Mouse (Mus musculus) liver, postnatal 0 days (tissue): ENCODE measurements around the gene Srsf5. TPM values are rescaled to one million over a fixed set of nuclear protein-coding genes. Genes with fewer than 3 reads are reported as not detected.

Experiments
- ATAC-seq: fragments of 200-750 bp; cut with Nextera tagmentation; 2 replicates; pipeline ENCODE4 v1.8.0; 2017; ENCODE audit warnings: mild to moderate bottlenecking, moderate library complexity
- DNase-seq: peaks from one replicate; pipeline ENCODE4 v3.0.0-alpha.2; 2016
- H3K27ac ChIP-seq: fragments of 300-500 bp; sonication (generic); 2 replicates; pipeline ENCODE4 v1.5.1; 2014; ENCODE audit warnings: antibody characterized with exemption, moderate library complexity, mild to moderate bottlenecking, low read depth
- H3K27me3 ChIP-seq: fragments of 300-500 bp; sonication (generic); 2 replicates; pipeline ENCODE4 v1.6.1; 2014; ENCODE audit warnings: low read length, control low read depth, mixed read lengths; ENCODE audit not compliant: insufficient read depth
- H3K36me3 ChIP-seq: fragments of 300-500 bp; sonication (generic); replicated peaks from 2 replicates; pipeline ENCODE4 v1.6.1; 2014; ENCODE audit warnings: mild to moderate bottlenecking, control low read depth, low read length, moderate library complexity, mixed read lengths; ENCODE audit not compliant: insufficient read depth
- H3K4me1 ChIP-seq: fragments of 300-500 bp; sonication (generic); 2 replicates; pipeline ENCODE4 v1.6.1; 2014; ENCODE audit warnings: antibody characterized with exemption, mild to moderate bottlenecking, control low read depth; ENCODE audit not compliant: insufficient read depth
- H3K4me2 ChIP-seq: fragments of 300-500 bp; sonication (generic); 2 replicates; pipeline ENCODE4 v1.6.1; 2014; ENCODE audit warnings: low read depth, mild to moderate bottlenecking, low read length, moderate library complexity, mixed read lengths
- H3K4me3 ChIP-seq: fragments of 300-500 bp; sonication (generic); 2 replicates; pipeline ENCODE4 v1.5.1; 2014; ENCODE audit warnings: low read depth, low read length
- H3K9ac ChIP-seq: fragments of 300-500 bp; sonication (generic); replicated peaks from 2 replicates; pipeline ENCODE4 v1.6.1; 2014; ENCODE audit warnings: mild to moderate bottlenecking, moderate library complexity
- H3K9me3 ChIP-seq: fragments of 300-500 bp; sonication (generic); 2 replicates; pipeline ENCODE4 v1.6.1; 2016; ENCODE audit warnings: mild to moderate bottlenecking, control low read depth, low read length, mixed read lengths
- CTCF ChIP-seq: sonication (generic); IDR thresholded peaks from 2 replicates; pipeline ENCODE4 v1.5.1; 2016; ENCODE audit warnings: antibody characterized with exemption, low read depth
- EP300 ChIP-seq: IDR thresholded peaks from 2 replicates; pipeline ENCODE4 v1.6.1; 2016; ENCODE audit warnings: antibody characterized with exemption, low read depth, mild to moderate bottlenecking
- WGBS: fragments of 180-500 bp; shearing (Covaris S2); extraction: QIAGEN DNeasy Blood & Tissue Kit; methylation state at CpG from one replicate; pipeline ENCODE4 v1.1.7; 2014; ENCODE audit not compliant: insufficient replicate concordance; 5-methylcytosine and 5-hydroxymethylcytosine counted together
- polyA plus RNA-seq: library from polyadenylated mRNA; unstranded; fragments of >200 nt; fragmentation: Nextera tagmentation; extraction: Ambion mirVana; gene quantifications from 2 replicates; pipeline ENCODE4 v1.2.1, GENCODE M21; 2015

Gene Srsf5
- polyA plus RNA-seq, 1 experiment from 2014 or later: 270 TPM

- Histone ChIP-seq H3K27me3 (no peaks in the 10 kb centered on the region), H3K4me2 (no peak overlapping the region), H3K4me3 (no peak overlapping the region), H3K9me3 (no peaks in the 10 kb centered on the region), H3K4me1 (peaks cover 15% of the 10 kb centered on the region), H3K9ac (no peak overlapping the region), H3K27ac (0 out of 2 replicates have a peak overlapping the region, but pooled peaks have one; percentile 1), H3K36me3 (no peaks in the 10 kb centered on the region)
- ATAC-seq (peak; percentile 20), DNase-seq (peak; percentile 31)
- 48% methylated on average over 3 of the region's 3 CpGs for WGBS
- TF ChIP-seq CTCF: no peak
- TF ChIP-seq EP300: no peak
These were observed 21.1 kb upstream of the Srsf5 start for GRCm38 (mm10) chr12:80924205-80924604.

DNA sequence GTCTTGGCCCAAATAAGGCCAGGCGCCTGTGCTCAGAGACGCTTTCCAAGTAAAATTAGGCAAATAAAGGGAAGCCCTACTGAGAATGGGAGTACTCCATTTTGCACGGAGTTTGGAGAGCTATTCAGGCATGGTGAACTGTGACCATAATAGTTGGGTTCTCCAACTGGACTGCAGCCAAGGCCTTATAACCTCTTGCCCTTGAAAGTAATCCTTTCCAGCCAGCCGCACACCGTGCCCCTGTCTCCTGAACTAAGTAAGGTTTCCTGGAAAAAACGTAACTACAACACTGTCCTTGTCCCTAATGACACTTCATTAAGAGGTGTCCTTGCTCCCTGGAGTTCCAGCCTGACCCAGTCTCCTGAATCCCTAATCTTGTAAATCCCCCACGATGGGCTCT, 19.4 kb upstream of the Srsf5 start:
- WGBS: 69% methylated on average over 7 of the region's 7 CpGs
- H3K4me1 ChIP-seq: peaks cover 23% of the 10 kb centered on the region
- DNase-seq (peak; percentile 21), ATAC-seq (no peak)
- peak overlapping the region; percentile 55 for H3K27ac ChIP-seq
- no peaks in the 10 kb centered on the region for H3K9me3 ChIP-seq
- no peak overlapping the region for H3K4me2 ChIP-seq
- H3K27me3 ChIP-seq: no peaks in the 10 kb centered on the region
- H3K4me3 ChIP-seq: no peak overlapping the region
- H3K9ac ChIP-seq: no peak overlapping the region
- no peak for TF ChIP-seq CTCF
- TF ChIP-seq EP300: no peak
- no peaks in the 10 kb centered on the region for H3K36me3 ChIP-seq

- no peak overlapping the region for H3K9ac ChIP-seq
- ATAC-seq: no peak
These were observed 18.8 kb upstream of the Srsf5 start for GRCm38 (mm10) chr12:80926550-80926949.

GRCm38 (mm10) chr12:80927518-80927917, 17.8 kb upstream of the Srsf5 start:
- Histone ChIP-seq H3K27ac (no peak overlapping the region), H3K9ac (no peak overlapping the region), H3K4me1 (peaks cover 33% of the 10 kb centered on the region), H3K36me3 (no peaks in the 10 kb centered on the region), H3K27me3 (no peaks in the 10 kb centered on the region), H3K9me3 (no peaks in the 10 kb centered on the region), H3K4me2 (no peak overlapping the region), H3K4me3 (no peak overlapping the region)
- ATAC-seq (no peak), DNase-seq (no peak)
- TF ChIP-seq EP300 (no peak), CTCF (no peak)
- 72% methylated on average over 1 of the region's 1 CpGs for WGBS

More at GRCm38 (mm10) chr12:80926550-80926949, 18.8 kb upstream of the Srsf5 start:
- Histone ChIP-seq H3K4me2 (no peak overlapping the region), H3K4me3 (no peak overlapping the region), H3K36me3 (no peaks in the 10 kb centered on the region), H3K27ac (peak overlapping the region; percentile 13; the same call in 1 of the 2 replicates), H3K4me1 (peaks cover 26% of the 10 kb centered on the region), H3K27me3 (no peaks in the 10 kb centered on the region), H3K9me3 (no peaks in the 10 kb centered on the region)
- TF ChIP-seq EP300 (peak; percentile 33; the same call in 1 of the 2 replicates), CTCF (no peak)
- WGBS: 41% methylated on average over 4 of the region's 4 CpGs
- DNase-seq: peak; percentile 29

- TF ChIP-seq EP300 (no peak), CTCF (no peak)
- peak overlapping the region; percentile 79 for H3K27ac ChIP-seq
- H3K9me3 ChIP-seq: no peaks in the 10 kb centered on the region
- no peak for DNase-seq
- peaks cover 33% of the 10 kb centered on the region for H3K4me1 ChIP-seq
- no peaks in the 10 kb centered on the region for H3K27me3 ChIP-seq
- H3K9ac ChIP-seq: no peak overlapping the region
- WGBS: 63% methylated on average over 3 of the region's 3 CpGs
- H3K4me3 ChIP-seq: no peak overlapping the region
- H3K36me3 ChIP-seq: no peaks in the 10 kb centered on the region
- H3K4me2 ChIP-seq: no peak overlapping the region
- peak; percentile 35 for ATAC-seq
These were observed 16.4 kb upstream of the Srsf5 start for GRCm38 (mm10) chr12:80928881-80929280.

GRCm38 (mm10) chr12:80930141-80930540, 15.2 kb upstream of the Srsf5 start:
- Histone ChIP-seq H3K36me3 (no peaks in the 10 kb centered on the region), H3K4me3 (no peak overlapping the region), H3K4me1 (peaks cover 33% of the 10 kb centered on the region), H3K27me3 (no peaks in the 10 kb centered on the region), H3K27ac (peak overlapping the region; percentile 65), H3K9me3 (no peaks in the 10 kb centered on the region), H3K9ac (no peak overlapping the region), H3K4me2 (no peak overlapping the region)
- 48% methylated on average over 7 of the region's 7 CpGs for WGBS
- ATAC-seq (peak; percentile 93), DNase-seq (peak; percentile 71)
- peak; percentile 94 for TF ChIP-seq EP300
- TF ChIP-seq CTCF: no peak
